Mouse (Mus musculus) intestine, embryonic 15.5 days (tissue): ENCODE measurements around the gene Gm47289. TPM values are rescaled to one million over a fixed set of nuclear protein-coding genes. Genes with fewer than 3 reads are reported as not detected.

Source experiments
- ATAC-seq: fragments of 200-750 bp; cut with Nextera tagmentation; 2 replicates; pipeline ENCODE4 v1.8.0; 2017; ENCODE audit warnings: moderate TSS enrichment, moderate library complexity
- H3K27ac ChIP-seq: fragments of 300-500 bp; sonication (generic); 2 replicates; pipeline ENCODE4 v1.5.1; 2015; ENCODE audit warnings: mild to moderate bottlenecking, inconsistent platforms
- H3K27me3 ChIP-seq: fragments of 300-500 bp; sonication (generic); replicated peaks from 2 replicates; pipeline ENCODE4 v1.6.1; 2015; ENCODE audit warnings: inconsistent platforms
- H3K36me3 ChIP-seq: fragments of 300-500 bp; sonication (generic); 2 replicates; pipeline ENCODE4 v1.6.1; 2015; ENCODE audit warnings: inconsistent platforms
- H3K4me1 ChIP-seq: fragments of 300-500 bp; sonication (generic); replicated peaks from 2 replicates; pipeline ENCODE4 v1.6.1; 2015; ENCODE audit warnings: inconsistent platforms
- H3K4me2 ChIP-seq: fragments of 300-500 bp; sonication (generic); replicated peaks from 2 replicates; pipeline ENCODE4 v1.6.1; 2015; ENCODE audit warnings: mild to moderate bottlenecking, inconsistent platforms
- H3K4me3 ChIP-seq: fragments of 300-500 bp; sonication (generic); replicated peaks from 2 replicates; pipeline ENCODE4 v1.5.1; 2015; ENCODE audit warnings: inconsistent platforms
- H3K9ac ChIP-seq: fragments of 300-500 bp; sonication (generic); 2 replicates; pipeline ENCODE4 v1.6.1; 2015; ENCODE audit warnings: inconsistent platforms
- H3K9me3 ChIP-seq: fragments of 300-500 bp; sonication (generic); 2 replicates; pipeline ENCODE4 v1.6.1; 2016; ENCODE audit warnings: inconsistent platforms
- WGBS: fragments of 180-500 bp; shearing (Covaris S2); methylation state at CpG from one replicate; pipeline ENCODE4 v1.1.7; 2015; 5-methylcytosine and 5-hydroxymethylcytosine counted together
- polyA plus RNA-seq: library from polyadenylated mRNA; unstranded; fragments of >200 nt; fragmentation: Nextera tagmentation; extraction: Ambion mirVana; gene quantifications from 2 replicates; pipeline ENCODE4 v1.2.1, GENCODE M21; 2015

Gene Gm47289
- polyA plus RNA-seq, 1 experiment from 2014 or later: not detected

DNA sequence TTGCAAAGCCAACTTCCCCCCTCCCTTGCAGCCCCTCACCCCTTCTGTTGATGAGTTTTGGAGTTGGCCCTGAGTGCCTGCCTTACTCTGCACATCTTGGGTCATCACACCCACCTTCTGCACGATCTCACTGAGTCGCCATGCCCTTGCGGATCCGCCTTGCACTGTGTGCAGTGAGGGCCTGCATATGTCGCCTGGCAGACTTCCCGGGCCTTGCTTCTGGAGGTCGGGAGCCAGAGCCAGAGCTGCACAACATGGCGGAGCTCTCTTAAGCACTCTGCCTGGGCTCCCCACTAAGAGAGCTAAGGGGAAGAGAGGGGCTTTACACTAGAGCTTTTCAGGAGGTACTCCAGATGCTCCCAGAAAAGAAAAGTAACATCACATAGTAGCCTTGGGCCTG lies 14.3 kb upstream of the Gm47289 start:
- H3K4me2 ChIP-seq: no peak overlapping the region
- H3K27ac ChIP-seq: no peak overlapping the region
- H3K27me3 ChIP-seq: no peaks in the 10 kb centered on the region
- no peaks in the 10 kb centered on the region for H3K4me1 ChIP-seq
- ATAC-seq: no peak
- 79% methylated on average over 8 of the region's 8 CpGs for WGBS
- H3K36me3 ChIP-seq: no peaks in the 10 kb centered on the region
- H3K4me3 ChIP-seq: no peak overlapping the region
- no peaks in the 10 kb centered on the region for H3K9me3 ChIP-seq
- H3K9ac ChIP-seq: no peak overlapping the region

DNA sequence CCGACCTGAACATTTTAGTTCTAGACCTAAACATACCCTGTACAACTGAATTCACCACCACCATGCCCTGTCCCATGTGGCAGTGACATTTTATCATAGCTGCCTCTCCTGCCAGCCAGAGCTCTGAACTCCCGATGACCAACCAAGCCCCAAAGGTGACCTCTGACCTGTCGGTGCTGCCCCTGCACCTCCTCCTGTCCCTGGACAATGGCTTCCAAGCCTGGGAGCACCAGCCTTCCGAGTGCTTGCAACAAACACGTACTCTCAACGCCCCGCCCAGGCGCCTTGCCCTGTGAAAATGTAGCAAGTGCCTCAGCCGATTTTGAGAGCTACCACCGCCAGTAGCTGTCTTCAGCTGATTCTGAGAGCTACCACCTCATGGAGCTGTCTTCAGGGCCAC lies 13.8 kb upstream of the Gm47289 start:
- no peak overlapping the region for H3K27ac ChIP-seq
- H3K36me3 ChIP-seq: no peaks in the 10 kb centered on the region
- no peaks in the 10 kb centered on the region for H3K27me3 ChIP-seq
- ATAC-seq: no peak
- no peaks in the 10 kb centered on the region for H3K4me1 ChIP-seq
- no peak overlapping the region for H3K4me2 ChIP-seq
- H3K4me3 ChIP-seq: no peak overlapping the region
- H3K9me3 ChIP-seq: no peaks in the 10 kb centered on the region
- WGBS: 57% methylated on average over 10 of the region's 10 CpGs
- H3K9ac ChIP-seq: no peak overlapping the region

DNA sequence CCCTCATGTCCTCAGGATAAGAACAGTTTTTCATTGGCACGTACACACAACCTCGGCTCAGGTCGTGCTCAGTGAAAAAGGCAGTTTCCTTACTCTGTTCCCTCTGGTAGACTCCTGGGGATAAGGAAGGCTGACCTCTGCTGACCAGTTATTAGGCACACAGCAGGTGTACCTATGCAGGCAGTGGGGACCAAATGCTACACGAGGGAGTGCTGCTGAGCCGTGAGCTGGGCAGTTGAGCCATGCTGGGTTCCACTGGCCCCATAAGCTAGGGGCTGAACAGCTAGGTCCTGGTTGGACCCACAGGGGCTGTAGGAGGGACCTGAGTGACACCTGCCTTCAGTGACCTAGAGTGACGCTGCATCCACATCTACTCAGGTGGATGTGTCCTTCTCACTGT lies 13.3 kb upstream of the Gm47289 start:
- ATAC-seq: no peak
- Histone ChIP-seq H3K27ac (no peak overlapping the region), H3K4me1 (no peaks in the 10 kb centered on the region), H3K9ac (no peak overlapping the region), H3K27me3 (no peaks in the 10 kb centered on the region), H3K9me3 (no peaks in the 10 kb centered on the region), H3K36me3 (no peaks in the 10 kb centered on the region), H3K4me2 (no peak overlapping the region), H3K4me3 (no peak overlapping the region)
- 66% methylated on average over 6 of the region's 6 CpGs for whole genome bisulfite sequencing

DNA sequence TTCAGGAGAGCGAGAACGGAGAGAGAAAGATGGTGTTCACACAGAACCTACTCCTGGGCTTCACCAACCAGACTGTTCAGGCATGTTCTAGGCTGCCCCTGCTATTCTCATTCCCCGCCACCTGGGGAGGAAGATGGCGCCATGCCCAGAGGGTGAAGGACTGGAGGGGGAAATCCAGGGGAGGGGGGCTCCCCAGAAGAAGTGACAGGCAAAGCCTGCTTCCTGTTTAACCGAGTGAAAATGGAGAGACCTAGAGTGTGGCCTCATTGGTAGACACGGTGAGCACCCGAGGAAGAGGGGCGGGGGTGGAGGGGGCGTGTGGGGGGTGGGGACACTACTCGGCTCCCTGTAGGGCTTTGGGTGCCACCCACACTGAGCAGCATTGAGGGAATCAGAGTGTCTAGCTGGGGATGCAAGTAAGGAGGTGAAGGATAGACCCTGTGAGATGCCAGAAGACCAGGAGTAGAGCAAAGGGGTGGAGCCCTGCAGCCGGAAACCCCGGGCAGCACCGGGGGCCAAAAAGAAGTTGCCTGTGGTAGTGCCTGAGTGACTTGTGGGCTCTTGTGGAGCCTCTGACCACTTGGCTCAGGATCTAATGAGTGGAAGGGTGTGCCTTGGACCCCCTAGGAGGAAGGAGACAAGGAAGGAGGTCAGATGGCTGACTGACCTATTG lies 12.7 kb upstream of the Gm47289 start:
- Histone ChIP-seq H3K9me3 (no peaks in the 10 kb centered on the region), H3K36me3 (no peaks in the 10 kb centered on the region), H3K27ac (no peak overlapping the region), H3K27me3 (no peaks in the 10 kb centered on the region), H3K4me2 (no peak overlapping the region), H3K9ac (no peak overlapping the region), H3K4me3 (no peak overlapping the region), H3K4me1 (no peaks in the 10 kb centered on the region)
- no peak for ATAC-seq
- 69% methylated on average over 13 of the region's 13 CpGs for WGBS

DNA sequence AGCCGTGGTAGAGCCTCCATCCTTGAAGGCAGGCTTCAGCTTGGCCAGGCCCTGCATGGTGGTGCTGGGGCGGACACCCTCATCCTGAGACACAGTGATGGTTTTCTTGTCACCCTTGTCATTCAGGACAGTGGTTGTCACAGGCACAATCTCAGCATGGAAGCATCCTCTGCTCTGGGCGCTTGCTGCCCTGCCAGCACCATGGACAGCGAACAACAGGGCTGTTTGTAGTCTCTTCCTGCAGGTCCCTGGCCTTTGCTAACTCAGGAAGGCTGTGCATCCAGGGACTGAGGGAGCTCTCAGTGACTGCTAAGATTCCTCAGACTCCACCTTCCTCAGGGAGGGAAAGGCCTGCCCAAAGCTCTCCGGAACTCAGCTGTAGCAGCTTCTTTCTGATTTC lies 9.4 kb upstream of the Gm47289 start:
- WGBS: 19% methylated on average over 5 of the region's 5 CpGs
- no peak overlapping the region for H3K4me2 ChIP-seq
- no peak for ATAC-seq

DNA sequence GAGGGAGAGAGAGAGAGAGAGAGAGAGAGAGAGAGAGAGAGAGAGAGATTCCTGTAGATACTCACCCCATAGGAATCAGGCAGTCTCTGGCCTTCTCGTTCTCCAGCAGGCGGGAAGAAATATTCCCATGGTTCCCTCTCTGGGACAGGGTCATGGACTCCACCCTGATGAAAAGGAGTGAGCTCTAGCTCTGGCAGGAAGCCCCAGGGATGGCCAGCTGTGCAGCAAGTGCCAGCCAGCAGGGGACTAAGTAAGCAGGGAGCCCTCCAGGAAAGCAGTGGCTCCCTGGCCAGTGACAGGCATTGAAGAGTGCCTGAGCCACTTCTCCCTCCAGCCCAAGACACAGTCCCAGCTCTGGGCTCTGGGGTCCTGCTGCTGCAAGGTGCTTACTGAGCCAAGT lies 7.2 kb upstream of the Gm47289 start:
- no peaks in the 10 kb centered on the region for H3K9me3 ChIP-seq
- WGBS: 54% methylated on average over 2 of the region's 2 CpGs

More for the DNA sequence above, 9.4 kb upstream of the Gm47289 start:
- Histone ChIP-seq H3K4me1 (no peaks in the 10 kb centered on the region), H3K4me3 (no peak overlapping the region), H3K9me3 (no peaks in the 10 kb centered on the region), H3K27ac (no peak overlapping the region), H3K27me3 (0 out of 2 replicates have a peak, but pooled peaks cover 1% of the 10 kb centered on the region), H3K9ac (no peak overlapping the region), H3K36me3 (no peaks in the 10 kb centered on the region)

DNA sequence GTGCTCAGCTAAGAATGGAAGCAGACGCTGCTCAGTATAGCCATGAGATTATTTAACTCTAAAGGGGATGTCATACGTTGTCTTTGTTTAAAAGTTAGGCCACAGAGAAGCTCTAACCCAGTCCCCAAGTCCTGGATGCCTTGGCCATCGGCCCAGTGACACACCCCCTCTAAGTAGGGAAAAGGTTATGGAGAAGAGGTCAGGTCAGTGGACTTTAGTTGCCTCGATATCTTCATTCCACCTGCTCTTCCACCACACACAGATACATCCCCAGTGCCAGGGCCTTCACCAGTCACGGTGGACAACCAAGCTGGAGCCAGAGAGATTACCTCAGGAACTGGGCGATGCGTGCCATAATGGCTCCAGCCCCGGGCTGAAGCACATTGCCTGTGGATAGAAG lies 3.5 kb upstream of the Gm47289 start:
- Histone ChIP-seq H3K27me3 (peaks cover 12% of the 10 kb centered on the region; the same call in 1 of the 2 replicates), H3K27ac (no peak overlapping the region), H3K4me2 (no peak overlapping the region), H3K9ac (no peak overlapping the region), H3K4me1 (no peaks in the 10 kb centered on the region), H3K9me3 (no peaks in the 10 kb centered on the region), H3K36me3 (no peaks in the 10 kb centered on the region), H3K4me3 (no peak overlapping the region)
- no peak for ATAC-seq
- WGBS: 82% methylated on average over 8 of the region's 8 CpGs

More for the DNA sequence above, 7.2 kb upstream of the Gm47289 start:
- ATAC-seq: no peak
- Histone ChIP-seq H3K27me3 (peaks cover 12% of the 10 kb centered on the region; the same call in 1 of the 2 replicates), H3K27ac (no peak overlapping the region), H3K4me2 (no peak overlapping the region), H3K4me1 (no peaks in the 10 kb centered on the region), H3K36me3 (no peaks in the 10 kb centered on the region), H3K9ac (no peak overlapping the region), H3K4me3 (no peak overlapping the region)

DNA sequence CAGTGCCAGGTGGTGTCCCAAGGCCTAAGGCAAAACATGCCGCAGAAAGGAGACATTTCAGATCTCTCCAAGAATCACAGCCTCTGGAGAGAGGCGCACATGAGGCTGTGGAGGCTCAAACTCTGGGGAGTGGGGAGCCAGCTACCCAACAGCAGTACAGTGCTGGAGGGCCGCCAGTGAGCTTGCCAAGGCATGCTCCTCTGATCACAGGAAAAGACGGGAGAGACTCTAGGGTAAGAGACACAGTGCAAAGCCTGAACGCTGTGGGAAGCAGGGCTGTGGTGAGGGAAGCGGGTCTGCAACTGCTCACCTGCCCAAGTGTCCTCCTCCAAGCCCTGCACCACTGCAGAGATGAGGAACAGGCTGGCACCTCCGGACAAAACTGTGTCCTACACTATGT lies 3.1 kb upstream of the Gm47289 start:
- Histone ChIP-seq H3K4me1 (no peaks in the 10 kb centered on the region), H3K27ac (no peak overlapping the region), H3K36me3 (no peaks in the 10 kb centered on the region), H3K4me2 (peak overlapping the region; percentile 82; the same call in 1 of the 2 replicates), H3K4me3 (no peak overlapping the region), H3K27me3 (peaks cover 12% of the 10 kb centered on the region; the same call in 1 of the 2 replicates), H3K9ac (no peak overlapping the region), H3K9me3 (no peaks in the 10 kb centered on the region)
- 56% methylated on average over 7 of the region's 7 CpGs for WGBS
- no peak for ATAC-seq

DNA sequence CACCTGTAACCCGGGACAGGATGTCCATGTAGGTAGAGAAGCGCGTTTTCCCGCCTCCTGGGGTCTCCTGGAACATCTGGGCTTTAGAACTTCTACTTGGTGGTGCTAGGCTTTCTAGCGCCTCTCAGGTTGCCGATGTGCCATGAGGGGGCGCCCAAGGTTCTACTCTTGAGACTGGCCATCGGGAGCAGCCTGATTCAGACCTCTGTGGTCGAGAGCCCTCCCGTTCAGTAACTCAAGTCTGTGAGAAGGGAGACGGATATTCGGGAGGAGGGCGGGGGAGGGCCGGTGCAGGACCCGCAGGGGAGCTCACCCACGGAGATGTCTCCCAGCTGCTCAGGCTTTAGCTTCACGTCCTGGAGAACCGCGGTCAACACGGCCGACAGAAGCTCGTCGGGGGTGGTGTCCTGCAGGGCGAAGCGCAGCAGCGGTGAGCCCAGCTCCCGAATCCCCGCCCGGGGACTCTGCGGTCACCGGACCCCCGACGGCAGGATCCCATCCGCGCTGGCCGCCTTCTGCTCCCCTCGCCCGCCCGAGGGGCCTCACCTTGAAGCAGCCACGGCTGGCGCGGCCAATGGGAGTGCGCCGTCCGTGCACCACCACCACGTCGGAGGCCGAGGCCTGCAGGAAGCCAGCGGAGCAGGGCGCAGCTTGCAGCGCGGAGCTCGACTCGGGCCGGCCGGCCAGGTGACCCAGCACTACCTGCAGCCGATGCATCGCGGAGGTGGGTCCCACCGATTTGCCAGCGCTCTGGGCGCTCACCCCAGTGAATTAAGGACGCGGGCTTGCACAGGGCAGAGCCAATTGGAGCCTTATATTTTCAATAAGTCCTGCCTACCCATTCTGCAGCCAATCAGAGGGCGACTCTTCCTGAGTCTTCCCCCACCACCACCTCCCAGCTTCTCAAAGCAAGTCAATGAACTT lies 2.4 kb upstream of the Gm47289 start, which contains the start of gene Acaa1b:
Acaa1b (minus strand) TSS at position 816 of the 924 bp plus-strand sequence.
- H3K27me3 ChIP-seq: peaks cover 12% of the 10 kb centered on the region; the same call in 1 of the 2 replicates
- peak within 1 kb of the TSS; percentile 82 for H3K4me2 ChIP-seq
- no peaks in the 10 kb centered on the region for H3K4me1 ChIP-seq
- peak within 1 kb of the TSS; percentile 56 for H3K4me3 ChIP-seq
- H3K9me3 ChIP-seq: no peaks in the 10 kb centered on the region
- under 1% methylated on average over 64 of the region's 65 CpGs for WGBS
- H3K36me3 ChIP-seq: no peaks in the 10 kb centered on the region
- peak; percentile 91 for ATAC-seq
- peak within 1 kb of the TSS; percentile 30; the same call in 1 of the 2 replicates for H3K9ac ChIP-seq
- H3K27ac ChIP-seq: no peak within 1 kb of the TSS

DNA sequence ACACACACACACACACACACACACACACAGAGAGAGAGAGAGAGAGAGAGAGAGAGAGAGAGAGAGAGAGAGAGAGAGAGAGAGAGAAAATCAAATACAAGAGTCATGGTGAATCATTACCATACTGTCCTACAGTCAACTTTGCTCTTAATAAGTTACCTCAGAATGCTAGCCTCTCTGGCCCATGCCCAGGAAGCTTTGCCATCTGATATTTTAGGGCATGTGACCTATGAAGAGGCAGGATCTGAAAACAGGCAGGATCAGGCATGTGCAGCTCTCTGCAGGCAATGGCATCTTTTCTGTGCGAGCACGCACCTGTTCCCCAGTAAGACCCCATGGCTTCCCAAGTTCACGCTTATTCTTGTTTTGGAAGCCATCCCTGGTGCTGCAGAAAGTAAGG lies 1.7 kb downstream of the Gm47289 start:
- WGBS: 86% methylated on average over 3 of the region's 3 CpGs
- Histone ChIP-seq H3K36me3 (no peaks in the 10 kb centered on the region), H3K4me3 (no peak overlapping the region), H3K27ac (no peak overlapping the region), H3K9me3 (no peaks in the 10 kb centered on the region), H3K27me3 (peaks cover 4% of the 10 kb centered on the region; the same call in 1 of the 2 replicates), H3K4me2 (no peak overlapping the region), H3K4me1 (no peaks in the 10 kb centered on the region), H3K9ac (no peak overlapping the region)
- no peak for ATAC-seq

DNA sequence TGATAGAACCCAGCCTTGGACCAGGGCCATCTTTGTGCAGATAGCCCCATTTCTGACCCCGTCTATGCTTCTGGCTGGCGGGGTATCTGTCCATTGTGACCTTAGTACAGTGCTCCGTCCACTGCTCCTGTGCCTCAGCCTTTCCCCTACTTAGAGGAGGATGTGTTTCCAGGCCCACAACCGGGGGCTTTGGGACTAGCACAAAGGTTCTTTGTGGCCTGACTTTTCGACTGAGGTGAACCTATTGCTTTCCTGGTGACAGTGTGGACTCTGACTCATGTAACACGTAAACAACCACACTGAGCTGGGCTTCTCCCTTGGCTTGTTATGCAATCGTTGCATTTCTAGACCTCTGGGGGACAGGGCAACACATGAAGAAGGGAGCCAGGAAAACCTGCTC lies 5.8 kb downstream of the Gm47289 start:
- no peak overlapping the region for H3K9ac ChIP-seq
- ATAC-seq: no peak
- 87% methylated on average over 7 of the region's 7 CpGs for WGBS

DNA sequence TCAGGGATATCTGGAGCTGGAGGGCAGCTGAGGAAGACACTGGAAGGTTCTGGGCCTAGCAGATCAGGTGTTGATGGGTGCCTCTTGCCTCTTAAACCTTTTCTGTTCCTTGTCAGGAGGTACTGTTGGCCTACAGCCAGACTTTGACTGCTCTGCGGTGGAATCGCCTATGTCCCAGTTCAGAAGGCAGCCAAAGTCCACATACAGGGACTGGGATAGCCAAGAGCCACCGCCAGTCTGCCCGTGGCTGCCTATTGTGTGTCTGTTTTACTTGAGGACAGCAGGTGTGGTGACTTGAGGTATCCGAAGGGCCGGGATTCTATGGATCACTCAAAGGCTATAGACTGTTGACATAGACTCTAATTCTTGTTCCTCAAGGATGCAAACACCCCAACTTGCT lies 6.6 kb downstream of the Gm47289 start:
- 91% methylated on average over 6 of the region's 6 CpGs for WGBS
- no peak overlapping the region for H3K4me3 ChIP-seq
- no peak overlapping the region for H3K27ac ChIP-seq
- peak; percentile 56; the same call in 1 of the 2 replicates for ATAC-seq
- no peak overlapping the region for H3K4me2 ChIP-seq
- no peaks in the 10 kb centered on the region for H3K9me3 ChIP-seq
- no peaks in the 10 kb centered on the region for H3K36me3 ChIP-seq
- H3K4me1 ChIP-seq: no peaks in the 10 kb centered on the region
- no peaks in the 10 kb centered on the region for H3K27me3 ChIP-seq
- H3K9ac ChIP-seq: no peak overlapping the region

More for the DNA sequence above, 5.8 kb downstream of the Gm47289 start:
- Histone ChIP-seq H3K36me3 (no peaks in the 10 kb centered on the region), H3K4me1 (no peaks in the 10 kb centered on the region), H3K4me3 (no peak overlapping the region), H3K27me3 (no peaks in the 10 kb centered on the region), H3K27ac (no peak overlapping the region), H3K9me3 (no peaks in the 10 kb centered on the region), H3K4me2 (no peak overlapping the region)
